Mouse (Mus musculus) small intestine, adult 10 weeks (tissue): ENCODE results near the gene Mylk. TPM values are rescaled to one million over a fixed set of nuclear protein-coding genes. Genes with fewer than 3 reads are reported as not detected.

Experiments used
- polyA plus RNA-seq: library from polyadenylated mRNA; stranded (reverse); fragments of 350-450 nt; fragmentation: Illumina TruSeq; extraction: RNeasy Lipid Tissue Mini Kit (QIAGEN cat#74804); gene quantifications from one replicate; pipeline ENCODE4 v1.2.3, GENCODE M21; 2014; ENCODE audit warnings: low replicate concordance

Mylk gene
- polyA plus RNA-seq, result 182 TPM

GRCm38 (mm10) chr16:34745065-34745585 is at the start of gene Mylk:
Gene Mylk (plus strand): TSS chr16:34745210.

GRCm38 (mm10) chr16:35022242-35023137 is 277.5 kb downstream of the Mylk start, which contains the start of gene Hacd2:
Gene Hacd2 (plus strand): TSS chr16:35022428.

Other genes with a start within 250 kb of the Mylk start
- 18.3 TPM for gene Kalrn, start 171.7 kb upstream of the Mylk start, polyA plus RNA-seq
- not detected for gene Ropn1, start 95.3 kb upstream of the Mylk start, polyA plus RNA-seq
- gene Ccdc14, start 54.6 kb upstream of the Mylk start, polyA plus RNA-seq, result 4.5 TPM